Mouse (Mus musculus): ENCODE results near the gene Gm14851. TPM values are rescaled to one million over a fixed set of nuclear protein-coding genes. Genes with fewer than 3 reads are reported as not detected.
A peak's percentile ranks its signal among the peaks of the same experiment; 100 is the strongest.
"Not testable (repeated sequence)": the region's sequence is repeated elsewhere in the genome, so short reads cannot be mapped to it uniquely, and the experiment has no call there.

The Gm14851 gene
- not detected in 2 replicates for polyA plus RNA-seq (2012; rRNA removed)
- polyA plus RNA-seq (2014; fragmentation: Nextera tagmentation; extraction: Ambion mirVana) = not detected in 2 replicates

- H3K27ac ChIP-seq (replicated peaks; ENCODE audit: low read depth, low read length); H3K4me1 ChIP-seq (ENCODE audit: control insufficient read depth, insufficient read depth, low read length); H3K4me2 ChIP-seq (replicated peaks; ENCODE audit: low read depth, low read length, severe bottlenecking); H3K4me3 ChIP-seq (replicated peaks; ENCODE audit: low read length); ATAC-seq (ENCODE audit: low FRiP score, low read depth); H3K9ac ChIP-seq (ENCODE audit: low read depth, low read length, severe bottlenecking); H3K9me3 ChIP-seq (ENCODE audit: control insufficient read depth, low read length); H3K36me3 ChIP-seq (ENCODE audit: control insufficient read depth, insufficient read depth, low read length); DNase-seq (ENCODE audit: low spot score); H3K27me3 ChIP-seq (ENCODE audit: control insufficient read depth, insufficient read depth, low read length): not testable (repeated sequence)
- no CpG with 5 or more reads among the region's 2 CpGs for WGBS
These were observed at the start of gene Gm14851 for GRCm38 (mm10) chr8:21095950-21096349. TSS of gene Gm14851 (minus strand) at chr8:21096050.

DNA sequence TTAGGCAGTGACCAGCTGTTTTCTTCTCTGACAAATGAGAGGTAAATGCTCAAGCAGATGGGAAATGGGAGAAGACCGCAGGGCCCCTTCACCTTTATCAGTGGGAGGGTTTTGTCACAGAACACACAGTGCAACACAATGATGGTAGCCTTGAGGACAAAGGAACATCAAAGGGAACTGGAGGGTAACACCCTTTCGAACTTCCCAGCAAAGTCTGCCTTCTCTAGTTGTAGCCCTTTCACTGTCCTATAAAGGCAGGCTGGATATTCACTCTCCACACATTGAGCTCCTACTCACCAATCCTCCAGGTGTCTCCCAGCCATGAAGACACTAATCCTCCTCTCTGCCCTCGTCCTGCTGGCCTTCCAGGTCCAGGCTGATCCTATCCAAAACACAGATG lies 38.5 kb upstream of the Gm14851 start, which contains the start of gene Defa30:
TSS of gene Defa30 (plus strand) at position 301 of the 400 bp plus-strand sequence.
- WGBS = 60% methylated on average over 3 of the region's 3 CpGs
- H3K4me3 ChIP-seq (replicated peaks; ENCODE audit: low read length); H3K27me3 ChIP-seq (ENCODE audit: control insufficient read depth, insufficient read depth, low read length); DNase-seq (ENCODE audit: low spot score); ATAC-seq (ENCODE audit: low FRiP score, low read depth); H3K4me1 ChIP-seq (ENCODE audit: control insufficient read depth, insufficient read depth, low read length); H3K36me3 ChIP-seq (ENCODE audit: control insufficient read depth, insufficient read depth, low read length); H3K9me3 ChIP-seq (ENCODE audit: control insufficient read depth, low read length); H3K9ac ChIP-seq (ENCODE audit: low read depth, low read length, severe bottlenecking); H3K27ac ChIP-seq (replicated peaks; ENCODE audit: low read depth, low read length); H3K4me2 ChIP-seq (replicated peaks; ENCODE audit: low read depth, low read length, severe bottlenecking): not testable (repeated sequence)

- DNase-seq (ENCODE audit: low spot score) = peak; percentile 3
- H3K27ac ChIP-seq (replicated peaks; ENCODE audit: low read depth, low read length) = no peak overlapping the region
- H3K4me2 ChIP-seq (replicated peaks; ENCODE audit: low read depth, low read length, severe bottlenecking) = no peak overlapping the region
- no peak overlapping the region for H3K9ac ChIP-seq (ENCODE audit: low read depth, low read length, severe bottlenecking)
- no peak for ATAC-seq (ENCODE audit: low FRiP score, low read depth)
- H3K36me3 ChIP-seq (ENCODE audit: control insufficient read depth, insufficient read depth, low read length) = no peaks in the 10 kb centered on the region
- WGBS = 51% methylated on average over 4 of the region's 4 CpGs
- no peak for TF ChIP-seq POLR2A (IDR thresholded peaks at IDR 0.05; ENCODE audit: borderline replicate concordance, extremely low read depth, insufficient read depth, insufficient read length)
- no peaks in the 10 kb centered on the region for H3K9me3 ChIP-seq (ENCODE audit: control insufficient read depth, low read length)
- H3K4me3 ChIP-seq (replicated peaks; ENCODE audit: low read length) = no peak overlapping the region
- H3K4me1 ChIP-seq (ENCODE audit: control insufficient read depth, insufficient read depth, low read length) = no peaks in the 10 kb centered on the region
- no peaks in the 10 kb centered on the region for H3K27me3 ChIP-seq (ENCODE audit: control insufficient read depth, insufficient read depth, low read length)
These were observed 2.7 kb downstream of the Gm14851 start for GRCm38 (mm10) chr8:21093106-21093505.

- not testable (repeated sequence) for H3K4me1 ChIP-seq (ENCODE audit: control insufficient read depth, insufficient read depth, low read length); H3K9ac ChIP-seq (ENCODE audit: low read depth, low read length, severe bottlenecking); H3K27me3 ChIP-seq (ENCODE audit: control insufficient read depth, insufficient read depth, low read length); DNase-seq (ENCODE audit: low spot score); H3K9me3 ChIP-seq (ENCODE audit: control insufficient read depth, low read length); ATAC-seq (ENCODE audit: low FRiP score, low read depth); H3K27ac ChIP-seq (replicated peaks; ENCODE audit: low read depth, low read length); H3K4me2 ChIP-seq (replicated peaks; ENCODE audit: low read depth, low read length, severe bottlenecking); H3K4me3 ChIP-seq (replicated peaks; ENCODE audit: low read length); H3K36me3 ChIP-seq (ENCODE audit: control insufficient read depth, insufficient read depth, low read length)
These were observed 11.7 kb downstream of the Gm14851 start, which contains the start of gene Defa25 for GRCm38 (mm10) chr8:21084142-21084541. TSS of gene Defa25 (plus strand) at chr8:21084442.

- DNase-seq (ENCODE audit: low spot score); H3K4me1 ChIP-seq (ENCODE audit: control insufficient read depth, insufficient read depth, low read length); H3K36me3 ChIP-seq (ENCODE audit: control insufficient read depth, insufficient read depth, low read length); H3K9me3 ChIP-seq (ENCODE audit: control insufficient read depth, low read length); H3K9ac ChIP-seq (ENCODE audit: low read depth, low read length, severe bottlenecking); H3K27ac ChIP-seq (replicated peaks; ENCODE audit: low read depth, low read length); H3K4me2 ChIP-seq (replicated peaks; ENCODE audit: low read depth, low read length, severe bottlenecking); ATAC-seq (ENCODE audit: low FRiP score, low read depth); H3K27me3 ChIP-seq (ENCODE audit: control insufficient read depth, insufficient read depth, low read length); H3K4me3 ChIP-seq (replicated peaks; ENCODE audit: low read length): not testable (repeated sequence)
- 61% methylated on average over 1 of the region's 1 CpGs for WGBS
These were observed 31.1 kb downstream of the Gm14851 start, which contains the start of gene Defa35 for GRCm38 (mm10) chr8:21064738-21065137. TSS of gene Defa35 (plus strand) at chr8:21065038.

- WGBS = no CpG with 5 or more reads among the region's 1 CpGs
These were observed 41.1 kb downstream of the Gm14851 start, which contains the start of gene Defa23 for GRCm38 (mm10) chr8:21054747-21055146. TSS of gene Defa23 (plus strand) at chr8:21055047.

More at GRCm38 (mm10) chr8:21054747-21055146, 41.1 kb downstream of the Gm14851 start, which contains the start of gene Defa23:
- not testable (repeated sequence) for H3K4me3 ChIP-seq (replicated peaks; ENCODE audit: low read length); H3K36me3 ChIP-seq (ENCODE audit: control insufficient read depth, insufficient read depth, low read length); H3K27me3 ChIP-seq (ENCODE audit: control insufficient read depth, insufficient read depth, low read length); H3K9ac ChIP-seq (ENCODE audit: low read depth, low read length, severe bottlenecking); H3K27ac ChIP-seq (replicated peaks; ENCODE audit: low read depth, low read length); DNase-seq (ENCODE audit: low spot score); H3K4me1 ChIP-seq (ENCODE audit: control insufficient read depth, insufficient read depth, low read length); H3K4me2 ChIP-seq (replicated peaks; ENCODE audit: low read depth, low read length, severe bottlenecking); ATAC-seq (ENCODE audit: low FRiP score, low read depth); H3K9me3 ChIP-seq (ENCODE audit: control insufficient read depth, low read length)

Other genes with a start within 250 kb of the Gm14851 start
- not detected in 2 replicates for gene Defb33, start 203.4 kb downstream of the Gm14851 start, polyA plus RNA-seq (2012; rRNA removed)
- gene Defb33, start 203.4 kb downstream of the Gm14851 start, polyA plus RNA-seq (2014; fragmentation: Nextera tagmentation; extraction: Ambion mirVana) = not detected in 2 replicates
- gene Gm15056, start 193.4 kb downstream of the Gm14851 start, polyA plus RNA-seq (2012; rRNA removed) = not detected in 2 replicates
- gene Gm15056, start 193.4 kb downstream of the Gm14851 start, polyA plus RNA-seq (2014; fragmentation: Nextera tagmentation; extraction: Ambion mirVana) = not detected in 2 replicates
- gene Gm6040, start 174.0 kb downstream of the Gm14851 start, polyA plus RNA-seq (2012; rRNA removed) = not detected in 2 replicates
- gene Gm6040, start 174.0 kb downstream of the Gm14851 start, polyA plus RNA-seq (2014; fragmentation: Nextera tagmentation; extraction: Ambion mirVana) = not detected in 2 replicates
- gene AY761185, start 151.3 kb downstream of the Gm14851 start, polyA plus RNA-seq (2012; rRNA removed) = not detected in 2 replicates
- gene AY761185, start 151.3 kb downstream of the Gm14851 start, polyA plus RNA-seq (2014; fragmentation: Nextera tagmentation; extraction: Ambion mirVana) = not detected in 2 replicates
- gene Defa21, start 70.5 kb downstream of the Gm14851 start, polyA plus RNA-seq (2012; rRNA removed) = 0.49 and 0.52 TPM in 2 replicates
- not detected in 2 replicates for gene Defa21, start 70.5 kb downstream of the Gm14851 start, polyA plus RNA-seq (2014; fragmentation: Nextera tagmentation; extraction: Ambion mirVana)
- gene Defa23, start 41.0 kb downstream of the Gm14851 start, polyA plus RNA-seq (2012; rRNA removed) = not detected in 2 replicates
- gene Defa23, start 41.0 kb downstream of the Gm14851 start, polyA plus RNA-seq (2014; fragmentation: Nextera tagmentation; extraction: Ambion mirVana) = not detected in 2 replicates
- not detected in 2 replicates for gene Defa35, start 31.0 kb downstream of the Gm14851 start, polyA plus RNA-seq (2012; rRNA removed)
- not detected in 2 replicates for gene Defa35, start 31.0 kb downstream of the Gm14851 start, polyA plus RNA-seq (2014; fragmentation: Nextera tagmentation; extraction: Ambion mirVana)
- not detected in 2 replicates for gene Defa25, start 11.6 kb downstream of the Gm14851 start, polyA plus RNA-seq (2012; rRNA removed)
- not detected in 2 replicates for gene Defa25, start 11.6 kb downstream of the Gm14851 start, polyA plus RNA-seq (2014; fragmentation: Nextera tagmentation; extraction: Ambion mirVana)
- not detected in 2 replicates for gene Defa30, start 38.6 kb upstream of the Gm14851 start, polyA plus RNA-seq (2012; rRNA removed)
- not detected in 2 replicates for gene Defa30, start 38.6 kb upstream of the Gm14851 start, polyA plus RNA-seq (2014; fragmentation: Nextera tagmentation; extraction: Ambion mirVana)
- gene Defa22, start 66.2 kb upstream of the Gm14851 start, polyA plus RNA-seq (2012; rRNA removed) = not detected in 2 replicates
- gene Defa22, start 66.2 kb upstream of the Gm14851 start, polyA plus RNA-seq (2014; fragmentation: Nextera tagmentation; extraction: Ambion mirVana) = not detected in 2 replicates
- not detected in 2 replicates for gene Defa31, start 95.6 kb upstream of the Gm14851 start, polyA plus RNA-seq (2012; rRNA removed)
- not detected in 2 replicates for gene Defa31, start 95.6 kb upstream of the Gm14851 start, polyA plus RNA-seq (2014; fragmentation: Nextera tagmentation; extraction: Ambion mirVana)
- not detected in 2 replicates for gene Gm15293, start 105.5 kb upstream of the Gm14851 start, polyA plus RNA-seq (2012; rRNA removed)
- not detected in 2 replicates for gene Gm15293, start 105.5 kb upstream of the Gm14851 start, polyA plus RNA-seq (2014; fragmentation: Nextera tagmentation; extraction: Ambion mirVana)
- not detected in 2 replicates for gene Gm15292, start 153.7 kb upstream of the Gm14851 start, polyA plus RNA-seq (2012; rRNA removed)
- gene Gm15292, start 153.7 kb upstream of the Gm14851 start, polyA plus RNA-seq (2014; fragmentation: Nextera tagmentation; extraction: Ambion mirVana) = not detected in 2 replicates
- gene Defa27, start 219.5 kb upstream of the Gm14851 start, polyA plus RNA-seq (2012; rRNA removed) = not detected in 2 replicates
- gene Defa27, start 219.5 kb upstream of the Gm14851 start, polyA plus RNA-seq (2014; fragmentation: Nextera tagmentation; extraction: Ambion mirVana) = not detected in 2 replicates
- not detected in 2 replicates for gene Defa29, start 231.0 kb upstream of the Gm14851 start, polyA plus RNA-seq (2012; rRNA removed)
- not detected in 2 replicates for gene Defa29, start 231.0 kb upstream of the Gm14851 start, polyA plus RNA-seq (2014; fragmentation: Nextera tagmentation; extraction: Ambion mirVana)

Measured in limb, embryonic 14.5 days (tissue).